Mouse (Mus musculus) liver, postnatal 0 days (tissue): Measurements from ENCODE around the gene Clec4f.

Experiments
- CTCF ChIP-seq: sonication (generic); IDR thresholded peaks from 2 replicates; pipeline ENCODE4 v1.5.1; 2016; ENCODE audit warnings: antibody characterized with exemption, low read depth
- EP300 ChIP-seq: IDR thresholded peaks from 2 replicates; pipeline ENCODE4 v1.6.1; 2016; ENCODE audit warnings: antibody characterized with exemption, low read depth, mild to moderate bottlenecking

DNA sequence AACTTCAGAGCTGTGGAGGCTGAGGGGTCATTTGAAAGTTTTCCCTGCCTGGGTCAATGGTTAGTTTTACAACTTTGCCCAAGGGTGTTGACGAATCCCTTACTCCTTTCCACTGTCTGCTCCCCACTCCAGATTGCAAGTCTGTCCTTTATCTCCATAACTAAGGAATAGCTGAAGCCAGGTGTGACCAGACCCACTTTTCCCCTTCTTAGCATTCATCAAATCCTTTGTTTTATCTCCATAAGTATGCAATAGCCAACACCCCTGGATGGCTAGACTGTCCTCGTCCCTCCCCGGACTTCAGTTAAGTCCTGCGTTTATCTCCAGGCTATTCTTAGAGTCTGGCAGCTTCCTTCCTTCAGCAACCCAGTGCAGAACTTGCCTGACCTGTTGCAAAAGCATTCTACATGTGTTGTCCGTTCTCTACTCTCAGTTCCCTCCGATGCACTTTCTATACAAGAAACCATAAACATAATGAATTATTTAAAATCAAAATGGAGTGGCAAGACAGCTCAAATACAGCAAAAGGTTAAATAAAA, 56.3 kb downstream of the Clec4f start:
- no peak for TF ChIP-seq CTCF
- TF ChIP-seq EP300, result no peak
